Mouse (Mus musculus) activated CD4-positive, CD25-positive, alpha-beta regulatory T cell (primary cell): ENCODE data around the gene Usp43. TPM values are rescaled to one million over a fixed set of nuclear protein-coding genes. Genes with fewer than 3 reads are reported as not detected.

ENCODE experiments used
- polyA plus RNA-seq, 2 experiments: library from polyadenylated mRNA; unstranded; fragments of 100-300 nt; shearing (Covaris generic); gene quantifications; one replicate each; pipeline ENCODE4 v1.2.1; 2017

Gene Usp43
- polyA plus RNA-seq: under 1 TPM in 1 of 2 experiments, not detected in 1; 0.32 TPM

DNA sequence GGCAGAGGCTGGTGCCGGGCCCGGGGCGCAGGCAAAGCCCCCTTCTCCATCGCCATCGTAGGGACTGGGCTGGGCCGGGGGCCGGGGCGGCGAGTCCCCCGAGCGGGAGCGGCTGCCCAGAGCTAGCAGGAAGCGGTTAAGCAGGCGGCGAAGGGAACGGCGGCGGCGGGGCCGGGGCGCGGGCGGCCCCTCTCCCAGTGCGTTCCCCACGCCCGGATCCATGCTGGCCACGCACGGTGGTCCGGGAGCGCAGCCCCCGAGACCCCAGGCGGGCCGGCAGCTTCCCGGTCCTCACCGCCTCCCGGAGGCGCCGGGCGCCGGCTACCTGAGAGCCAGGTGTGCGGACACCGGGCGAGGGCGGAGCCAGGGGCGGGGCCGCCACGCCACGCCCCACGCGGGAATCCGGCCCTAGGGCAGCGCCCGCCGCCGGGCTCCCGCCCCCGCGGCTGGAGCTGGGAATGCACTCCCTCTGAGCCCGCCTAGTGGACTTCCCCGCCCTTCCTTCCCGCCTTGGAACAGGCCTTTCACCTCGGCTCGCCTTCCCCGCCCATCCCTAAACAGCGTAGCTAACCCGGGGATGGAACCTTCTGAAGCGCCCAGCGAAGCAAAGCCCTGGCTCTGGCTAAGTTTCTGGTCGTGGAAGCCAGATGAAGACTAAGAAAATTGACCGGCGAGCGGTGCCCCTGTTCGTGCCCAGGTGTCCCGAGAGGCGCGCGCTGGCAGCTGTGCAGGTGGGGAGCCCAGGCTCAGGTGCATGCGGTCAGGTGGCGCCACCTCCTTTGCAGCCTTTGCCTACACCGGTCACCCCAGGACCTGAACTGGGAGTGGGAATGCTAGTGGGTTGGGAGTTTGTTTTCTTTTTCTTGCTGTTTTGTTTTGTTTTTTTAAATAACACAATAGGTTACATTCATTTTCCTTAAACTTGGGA lies at the start of gene Usp43:
Gene Usp43, minus strand, starts transcription at position 327 of the 928 bp plus-strand sequence.

DNA sequence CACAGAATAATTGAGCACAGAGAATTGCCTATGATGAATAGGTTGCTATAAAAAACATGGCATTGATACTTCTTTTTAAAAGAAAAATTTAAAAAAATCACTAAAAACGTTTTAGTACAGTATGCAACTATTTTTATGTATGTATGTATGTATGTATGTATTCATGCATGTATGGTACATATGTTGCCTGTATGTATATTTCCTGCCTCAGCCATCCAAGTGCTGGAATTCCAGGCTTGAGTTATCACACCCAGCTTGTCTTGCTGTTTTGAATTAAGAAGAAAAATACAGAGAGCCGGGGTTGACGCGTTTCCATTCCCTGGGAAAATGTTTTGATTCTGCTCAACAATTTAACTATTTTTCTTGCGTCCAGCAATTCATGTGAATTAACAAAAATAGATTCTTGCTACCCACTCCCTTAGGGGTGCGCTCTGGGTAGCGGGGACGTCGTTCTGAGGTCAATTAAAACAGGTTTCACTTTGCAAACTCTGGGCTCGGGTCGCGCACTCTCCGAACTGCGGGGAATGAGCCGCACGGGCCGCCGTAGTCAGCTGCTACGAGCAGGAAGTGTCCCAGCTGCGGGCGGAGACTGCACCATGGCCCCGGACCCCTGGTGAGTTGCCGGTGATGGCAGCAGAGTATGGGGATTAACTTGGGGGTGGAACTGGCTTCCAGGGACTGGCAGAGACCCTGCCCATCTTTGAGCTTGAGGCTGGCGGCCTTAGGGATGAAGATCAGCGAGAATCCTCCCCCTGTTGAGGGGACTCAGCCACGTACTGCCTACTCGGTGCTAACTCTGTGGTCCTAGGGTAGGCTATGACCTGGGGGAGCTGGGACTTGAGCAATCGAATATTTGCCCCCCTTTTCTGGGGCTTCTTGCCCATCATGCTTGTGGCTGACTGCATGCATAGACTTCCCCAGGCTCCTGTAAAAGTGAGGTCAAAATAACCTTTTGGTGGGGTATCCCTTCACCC lies 44.2 kb upstream of the Usp43 start, which contains the start of gene Stx8:
Gene Stx8, plus strand, starts transcription at position 289 of the 974 bp plus-strand sequence.

DNA sequence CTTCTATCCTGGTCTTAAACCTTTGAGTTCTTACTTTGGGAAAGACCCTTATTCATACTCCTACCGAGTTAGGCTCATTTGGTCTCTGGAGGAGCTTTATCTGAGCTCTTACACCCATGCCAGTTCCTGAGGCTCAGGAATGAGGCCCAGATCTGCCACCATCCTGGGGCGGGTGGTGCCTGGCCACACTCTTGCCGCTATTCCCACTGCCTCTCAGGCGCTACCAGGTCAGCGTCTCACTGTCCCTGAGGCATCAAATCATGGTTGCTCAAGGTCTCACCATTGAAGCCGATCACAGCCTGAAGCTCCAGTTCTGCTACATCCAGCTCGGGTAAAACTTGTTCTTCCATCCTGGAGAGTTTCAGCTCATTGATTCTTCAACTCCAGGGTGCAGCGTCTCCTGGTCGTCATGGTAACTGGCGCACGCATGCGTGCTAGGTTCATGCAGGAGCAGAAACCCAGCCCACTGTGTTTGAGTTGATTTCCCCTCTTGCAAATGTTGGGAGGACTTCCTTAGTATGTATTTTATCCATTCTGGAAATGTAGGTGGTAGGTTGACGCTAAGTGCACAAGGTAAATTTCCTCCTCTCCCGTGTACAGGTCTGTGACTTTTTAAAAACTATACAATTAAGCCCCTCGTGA lies 43.4 kb upstream of the Usp43 start, which contains the start of gene Cfap52:
Gene Cfap52, minus strand, starts transcription at position 410 of the 642 bp plus-strand sequence.

Other genes starting within 250 kb of the Usp43 start
- not detected for gene Rcvrn, start 226.8 kb downstream of the Usp43 start, polyA plus RNA-seq
- not detected for gene Glp2r, start 151.0 kb downstream of the Usp43 start, polyA plus RNA-seq
- not detected for gene Gsg1l2, start 147.5 kb downstream of the Usp43 start, polyA plus RNA-seq
- not detected for gene Dhrs7c, start 124.0 kb downstream of the Usp43 start, polyA plus RNA-seq
- gene Cfap52, start 43.5 kb upstream of the Usp43 start, polyA plus RNA-seq: under 1 TPM; 0.23 to 0.29 TPM
- gene Stx8, start 44.0 kb upstream of the Usp43 start, polyA plus RNA-seq: 10 to 100 TPM; 90.4 to 96.7 TPM